Mouse (Mus musculus) limb, embryonic 10.5 days (tissue): ENCODE data around the gene 2300003K06Rik. TPM values are rescaled to one million over a fixed set of nuclear protein-coding genes. Genes with fewer than 3 reads are reported as not detected.

Experiments
- DNase-seq: peaks from one replicate; pipeline ENCODE4 v3.0.0-alpha.2; 2017; ENCODE audit warnings: low spot score
- H3K27ac ChIP-seq: fragments of 300-500 bp; sonication (generic); 2 replicates; pipeline ENCODE4 v1.5.1; 2016; ENCODE audit warnings: mild to moderate bottlenecking
- H3K27me3 ChIP-seq: fragments of 300-500 bp; sonication (generic); 2 replicates; pipeline ENCODE4 v1.6.1; 2016; ENCODE audit warnings: low read depth, mild to moderate bottlenecking; ENCODE audit not compliant: poor library complexity, severe bottlenecking
- H3K36me3 ChIP-seq: fragments of 300-500 bp; sonication (generic); 2 replicates; pipeline ENCODE4 v1.6.1; 2016; ENCODE audit warnings: mild to moderate bottlenecking, moderate library complexity
- H3K4me1 ChIP-seq: fragments of 300-500 bp; sonication (generic); 2 replicates; pipeline ENCODE4 v1.6.1; 2016
- H3K4me3 ChIP-seq: fragments of 300-500 bp; sonication (generic); 2 replicates; pipeline ENCODE4 v1.5.1; 2016; ENCODE audit warnings: mild to moderate bottlenecking, moderate library complexity
- H3K9me3 ChIP-seq: fragments of 300-500 bp; sonication (generic); replicated peaks from 2 replicates; pipeline ENCODE4 v1.6.1; 2016; ENCODE audit warnings: mild to moderate bottlenecking
- WGBS: fragments of 180-500 bp; shearing (Covaris S2); methylation state at CpG from one replicate; pipeline ENCODE4 v1.1.7; 2016; 5-methylcytosine and 5-hydroxymethylcytosine counted together
- polyA plus RNA-seq: library from polyadenylated mRNA; unstranded; fragments of >200 nt; fragmentation: Nextera tagmentation; extraction: Ambion mirVana; gene quantifications from 2 replicates; pipeline ENCODE4 v1.2.1, GENCODE M21; 2016

2300003K06Rik gene
- polyA plus RNA-seq, 1 experiment from 2014 or later, result not detected

- 86% methylated on average over 2 of the region's 2 CpGs for WGBS
- DNase-seq, result no peak
- H3K4me3 ChIP-seq, result no peak within 1 kb of the TSS
Observed at GRCm38 (mm10) chr11:99793367-99793766, 44.5 kb downstream of the 2300003K06Rik start, which contains the start of gene Gm11596. Gene Gm11596 (minus strand): TSS chr11:99793467.

More at GRCm38 (mm10) chr11:99793367-99793766, 44.5 kb downstream of the 2300003K06Rik start, which contains the start of gene Gm11596:
- Histone ChIP-seq H3K27me3 (no peaks in the 10 kb centered on the region), H3K9me3 (no peaks in the 10 kb centered on the region), H3K4me1 (no peaks in the 10 kb centered on the region), H3K36me3 (no peaks in the 10 kb centered on the region), H3K27ac (no peak within 1 kb of the TSS)

Other genes starting within 250 kb of the 2300003K06Rik start
- not detected in 2 replicates for gene Krtap1-3, start 246.7 kb downstream of the 2300003K06Rik start, polyA plus RNA-seq
- gene Krtap9-3, start 240.0 kb downstream of the 2300003K06Rik start, polyA plus RNA-seq, result not detected in 2 replicates
- gene Gm11938, start 234.8 kb downstream of the 2300003K06Rik start, polyA plus RNA-seq, result not detected in 2 replicates
- not detected in 2 replicates for gene Gm11937, start 227.9 kb downstream of the 2300003K06Rik start, polyA plus RNA-seq
- not detected in 2 replicates for gene Krtap2-4, start 223.2 kb downstream of the 2300003K06Rik start, polyA plus RNA-seq
- not detected in 2 replicates for gene Gm11562, start 217.6 kb downstream of the 2300003K06Rik start, polyA plus RNA-seq
- not detected in 2 replicates for gene Krtap4-1, start 209.8 kb downstream of the 2300003K06Rik start, polyA plus RNA-seq
- gene Krtap4-2, start 203.0 kb downstream of the 2300003K06Rik start, polyA plus RNA-seq, result not detected in 2 replicates
- not detected in 2 replicates for gene Krtap4-7, start 194.0 kb downstream of the 2300003K06Rik start, polyA plus RNA-seq
- gene Gm11555, start 187.8 kb downstream of the 2300003K06Rik start, polyA plus RNA-seq, result not detected in 2 replicates
- gene Gm11563, start 179.1 kb downstream of the 2300003K06Rik start, polyA plus RNA-seq, result not detected in 2 replicates
- not detected in 2 replicates for gene Krtap4-6, start 172.1 kb downstream of the 2300003K06Rik start, polyA plus RNA-seq
- gene Gm14190, start 147.3 kb downstream of the 2300003K06Rik start, polyA plus RNA-seq, result not detected in 2 replicates
- not detected in 2 replicates for gene Gm14180, start 103.8 kb downstream of the 2300003K06Rik start, polyA plus RNA-seq
- not detected in 2 replicates for gene Gm11595, start 65.2 kb downstream of the 2300003K06Rik start, polyA plus RNA-seq
- not detected in 2 replicates for gene Krtap4-8, start 57.4 kb downstream of the 2300003K06Rik start, polyA plus RNA-seq
- gene Krtap4-9, start 52.9 kb downstream of the 2300003K06Rik start, polyA plus RNA-seq, result not detected in 2 replicates
- not detected in 2 replicates for gene Gm11596, start 44.6 kb downstream of the 2300003K06Rik start, polyA plus RNA-seq
- gene Gm11569, start 39.1 kb downstream of the 2300003K06Rik start, polyA plus RNA-seq, result not detected in 2 replicates
- gene Gm11554, start 33.6 kb downstream of the 2300003K06Rik start, polyA plus RNA-seq, result not detected in 2 replicates
- gene Krtap4-13, start 28.2 kb downstream of the 2300003K06Rik start, polyA plus RNA-seq, result not detected in 2 replicates
- gene Gm11564, start 22.4 kb downstream of the 2300003K06Rik start, polyA plus RNA-seq, result not detected in 2 replicates
- not detected in 2 replicates for gene Krtap4-16, start 13.5 kb upstream of the 2300003K06Rik start, polyA plus RNA-seq
- not detected in 2 replicates for gene Gm11568, start 19.9 kb upstream of the 2300003K06Rik start, polyA plus RNA-seq
- not detected in 2 replicates for gene Gm11559, start 26.4 kb upstream of the 2300003K06Rik start, polyA plus RNA-seq
- not detected in 2 replicates for gene Krtap9-1, start 35.3 kb upstream of the 2300003K06Rik start, polyA plus RNA-seq
- gene Gm11567, start 41.1 kb upstream of the 2300003K06Rik start, polyA plus RNA-seq, result not detected in 2 replicates
- gene Krtap31-1, start 69.9 kb upstream of the 2300003K06Rik start, polyA plus RNA-seq, result not detected in 2 replicates
- not detected in 2 replicates for gene Gm11565, start 76.7 kb upstream of the 2300003K06Rik start, polyA plus RNA-seq
- not detected in 2 replicates for gene Krtap31-2, start 98.2 kb upstream of the 2300003K06Rik start, polyA plus RNA-seq
- gene Krtap9-5, start 110.4 kb upstream of the 2300003K06Rik start, polyA plus RNA-seq, result not detected in 2 replicates
- gene Krtap29-1, start 141.0 kb upstream of the 2300003K06Rik start, polyA plus RNA-seq, result not detected in 2 replicates
- not detected in 2 replicates for gene Krtap16-1, start 148.5 kb upstream of the 2300003K06Rik start, polyA plus RNA-seq
- gene Krtap17-1, start 155.9 kb upstream of the 2300003K06Rik start, polyA plus RNA-seq, result 0.68 and 0.90 TPM in 2 replicates
- gene Krt33a, start 178.1 kb upstream of the 2300003K06Rik start, polyA plus RNA-seq, result not detected in 2 replicates
- gene Krt33b, start 191.8 kb upstream of the 2300003K06Rik start, polyA plus RNA-seq, result not detected in 2 replicates
- gene Krt34, start 203.5 kb upstream of the 2300003K06Rik start, polyA plus RNA-seq, result not detected in 2 replicates
- gene Krt31, start 212.5 kb upstream of the 2300003K06Rik start, polyA plus RNA-seq, result not detected in 2 replicates